Mouse (Mus musculus) limb, embryonic 14.5 days (tissue): Measurements from ENCODE around the gene Alkbh7. TPM values are rescaled to one million over a fixed set of nuclear protein-coding genes. Genes with fewer than 3 reads are reported as not detected.
A peak's percentile ranks its signal among the peaks of the same experiment; 100 is the strongest.

ENCODE experiments used
- ATAC-seq: fragments of 200-750 bp; cut with Nextera tagmentation; 2 replicates; pipeline ENCODE4 v1.8.0; 2017; ENCODE audit warnings: low read depth, moderate number of reproducible peaks, moderate TSS enrichment; ENCODE audit not compliant: low FRiP score
- DNase-seq: peaks from one replicate; pipeline ENCODE4 v3.0.0-alpha.2; 2015; ENCODE audit warnings: low spot score
- H3K27ac ChIP-seq: fragments of 300-500 bp; sonication (generic); replicated peaks from 2 replicates; pipeline ENCODE4 v1.5.1; 2014; ENCODE audit warnings: low read depth, mild to moderate bottlenecking, low read length, moderate library complexity, mixed read lengths
- H3K27me3 ChIP-seq: fragments of 300-500 bp; sonication (generic); 2 replicates; pipeline ENCODE4 v1.6.1; 2014; ENCODE audit warnings: low read length, mixed read lengths; ENCODE audit not compliant: control insufficient read depth, insufficient read depth
- H3K36me3 ChIP-seq: fragments of 300-500 bp; sonication (generic); 2 replicates; pipeline ENCODE4 v1.6.1; 2014; ENCODE audit warnings: mild to moderate bottlenecking, low read length, moderate library complexity, mixed read lengths; ENCODE audit not compliant: control insufficient read depth, insufficient read depth
- H3K4me1 ChIP-seq: fragments of 300-500 bp; sonication (generic); 2 replicates; pipeline ENCODE4 v1.6.1; 2014; ENCODE audit warnings: antibody characterized with exemption, low read length, mixed read lengths; ENCODE audit not compliant: control insufficient read depth, insufficient read depth
- H3K4me2 ChIP-seq: fragments of 300-500 bp; sonication (generic); replicated peaks from 2 replicates; pipeline ENCODE4 v1.6.1; 2014; ENCODE audit warnings: low read depth, mild to moderate bottlenecking, low read length, moderate library complexity; ENCODE audit not compliant: severe bottlenecking
- H3K4me3 ChIP-seq: fragments of 300-500 bp; sonication (generic); replicated peaks from 2 replicates; pipeline ENCODE4 v1.5.1; 2014; ENCODE audit warnings: low read length
- H3K9ac ChIP-seq: fragments of 300-500 bp; sonication (generic); 2 replicates; pipeline ENCODE4 v1.6.1; 2014; ENCODE audit warnings: mild to moderate bottlenecking, low read depth, low read length, moderate library complexity; ENCODE audit not compliant: severe bottlenecking
- H3K9me3 ChIP-seq: fragments of 300-500 bp; sonication (generic); 2 replicates; pipeline ENCODE4 v1.6.1; 2016; ENCODE audit warnings: low read length; ENCODE audit not compliant: control insufficient read depth
- POLR2A ChIP-seq: fragments of 200-500 bp; IDR thresholded peaks from 2 replicates; pipeline ENCODE4 v1.8.0; 2012; ENCODE audit warnings: inconsistent platforms, mild to moderate bottlenecking, moderate library complexity, borderline replicate concordance; ENCODE audit not compliant: insufficient read depth, insufficient read length; ENCODE audit errors: extremely low read depth
- WGBS: fragments of 180-500 bp; shearing (Covaris S2); extraction: QIAGEN DNeasy Blood & Tissue Kit; methylation state at CpG from one replicate; pipeline ENCODE4 v1.1.7; 2014; 5-methylcytosine and 5-hydroxymethylcytosine counted together
- polyA plus RNA-seq, 2 experiments: library from polyadenylated mRNA; depleted of rRNA in 1 of 2; stranded (reverse) in 1 of 2; unstranded in 1 of 2; fragments of >200 nt; fragmentation: Nextera tagmentation in 1 of 2; extraction: Ambion mirVana in 1 of 2; gene quantifications; 2 replicates each; pipeline versions ENCODE4 v1.2.1 to v1.2.3; 2012 to 2014

Alkbh7 gene
- polyA plus RNA-seq, 2 experiments = 25.1 to 40.6 TPM

DNA sequence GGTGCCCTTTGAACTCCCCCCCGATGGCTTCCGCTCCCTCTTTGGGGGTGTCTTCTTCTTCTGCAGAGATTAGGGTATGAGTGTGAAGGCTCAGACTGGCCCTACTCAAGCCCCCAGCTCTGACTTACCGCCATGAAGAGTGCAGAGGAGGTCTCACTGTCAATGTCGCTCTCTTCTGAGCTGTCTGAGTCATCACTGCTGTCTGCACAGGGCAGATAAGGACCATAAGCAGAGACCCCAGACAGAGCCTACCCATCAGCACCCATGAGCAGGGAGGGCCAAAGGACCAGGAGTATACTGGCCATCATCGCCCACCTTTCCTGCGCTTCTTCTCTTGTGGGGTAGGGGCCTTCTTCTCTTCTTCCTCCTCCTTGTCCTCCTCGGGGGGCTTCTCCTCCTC is 6.9 kb downstream of the Alkbh7 start:
- Histone ChIP-seq H3K4me1 (no peaks in the 10 kb centered on the region), H3K27ac (no peak overlapping the region), H3K9me3 (no peaks in the 10 kb centered on the region), H3K4me3 (no peak overlapping the region), H3K36me3 (peaks cover 71% of the 10 kb centered on the region), H3K27me3 (no peaks in the 10 kb centered on the region), H3K9ac (no peak overlapping the region), H3K4me2 (no peak overlapping the region)
- 91% methylated on average over 7 of the region's 7 CpGs for WGBS
- no peak for TF ChIP-seq POLR2A
- DNase-seq = no peak
- no peak for ATAC-seq

DNA sequence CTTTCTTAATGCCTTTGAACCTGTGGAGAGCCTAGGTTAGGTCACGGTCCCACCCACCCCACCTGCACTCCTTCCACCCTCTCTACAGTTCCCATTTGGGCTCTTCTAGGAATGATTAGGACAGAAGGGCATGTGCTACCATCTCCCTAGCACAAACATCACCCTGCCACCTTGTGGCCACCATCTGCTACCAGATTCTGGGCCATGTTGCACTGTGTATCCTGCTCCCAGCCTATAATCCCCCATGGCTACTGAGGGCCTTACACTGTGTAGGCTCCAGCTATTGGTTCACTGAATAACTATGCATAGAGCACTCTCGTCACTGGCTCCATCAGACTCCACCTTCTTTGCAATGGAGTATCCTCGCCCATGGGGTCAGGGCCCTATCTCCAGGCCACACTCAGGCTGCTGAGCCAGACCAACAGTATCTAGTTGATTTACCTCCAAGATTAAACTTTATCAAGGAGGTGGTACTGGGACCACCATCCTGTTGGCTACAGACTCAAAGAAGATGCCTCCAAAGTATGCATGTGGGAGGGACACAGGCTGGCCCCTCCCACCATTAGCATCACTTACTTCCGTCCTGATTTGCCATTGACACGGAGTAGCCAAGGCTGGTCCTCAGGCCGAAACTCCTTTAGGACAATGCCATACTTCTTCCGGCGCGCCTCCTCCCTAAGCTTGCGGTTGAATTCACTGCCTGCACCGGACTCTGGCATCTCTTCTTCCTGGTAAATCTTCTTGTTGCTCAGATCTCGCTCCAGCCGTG is 10.2 kb downstream of the Alkbh7 start:
- Histone ChIP-seq H3K4me3 (no peak overlapping the region), H3K36me3 (peaks cover 62% of the 10 kb centered on the region), H3K9ac (no peak overlapping the region), H3K4me1 (peaks cover 7% of the 10 kb centered on the region), H3K4me2 (no peak overlapping the region), H3K9me3 (no peaks in the 10 kb centered on the region), H3K27ac (no peak overlapping the region), H3K27me3 (no peaks in the 10 kb centered on the region)
- 91% methylated on average over 13 of the region's 13 CpGs for WGBS
- TF ChIP-seq POLR2A = no peak
- DNase-seq (no peak), ATAC-seq (no peak)

DNA sequence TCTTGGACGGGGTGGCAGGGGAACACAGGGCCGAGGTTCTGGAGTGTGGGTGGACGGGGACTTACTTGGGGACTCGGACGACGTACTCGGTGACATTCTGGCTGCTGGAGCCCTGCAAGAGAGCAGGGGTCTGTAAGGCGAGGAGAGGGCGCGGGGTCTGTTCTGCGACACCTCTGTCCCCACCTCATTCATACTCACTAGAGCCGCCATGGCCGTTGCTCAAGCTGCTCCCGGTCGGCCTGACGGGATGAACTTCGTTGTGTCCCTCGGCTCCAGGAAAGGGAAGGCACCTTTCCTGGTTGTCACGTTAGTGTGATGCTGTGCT is 13.7 kb downstream of the Alkbh7 start:
- no peaks in the 10 kb centered on the region for H3K27me3 ChIP-seq
- ATAC-seq (peak; percentile 38), DNase-seq (no peak)
- H3K4me1 ChIP-seq = peaks cover 7% of the 10 kb centered on the region
- TF ChIP-seq POLR2A = no peak
- 0 out of 2 replicates have a peak overlapping the region, but pooled peaks have one; percentile 33 for H3K27ac ChIP-seq
- H3K4me3 ChIP-seq = peak overlapping the region; percentile 75
- H3K9ac ChIP-seq = peak overlapping the region; percentile 75
- WGBS = 1% methylated on average over 19 of the region's 19 CpGs
- H3K36me3 ChIP-seq = peaks cover 30% of the 10 kb centered on the region
- no peaks in the 10 kb centered on the region for H3K9me3 ChIP-seq
- H3K4me2 ChIP-seq = peak overlapping the region; percentile 83

DNA sequence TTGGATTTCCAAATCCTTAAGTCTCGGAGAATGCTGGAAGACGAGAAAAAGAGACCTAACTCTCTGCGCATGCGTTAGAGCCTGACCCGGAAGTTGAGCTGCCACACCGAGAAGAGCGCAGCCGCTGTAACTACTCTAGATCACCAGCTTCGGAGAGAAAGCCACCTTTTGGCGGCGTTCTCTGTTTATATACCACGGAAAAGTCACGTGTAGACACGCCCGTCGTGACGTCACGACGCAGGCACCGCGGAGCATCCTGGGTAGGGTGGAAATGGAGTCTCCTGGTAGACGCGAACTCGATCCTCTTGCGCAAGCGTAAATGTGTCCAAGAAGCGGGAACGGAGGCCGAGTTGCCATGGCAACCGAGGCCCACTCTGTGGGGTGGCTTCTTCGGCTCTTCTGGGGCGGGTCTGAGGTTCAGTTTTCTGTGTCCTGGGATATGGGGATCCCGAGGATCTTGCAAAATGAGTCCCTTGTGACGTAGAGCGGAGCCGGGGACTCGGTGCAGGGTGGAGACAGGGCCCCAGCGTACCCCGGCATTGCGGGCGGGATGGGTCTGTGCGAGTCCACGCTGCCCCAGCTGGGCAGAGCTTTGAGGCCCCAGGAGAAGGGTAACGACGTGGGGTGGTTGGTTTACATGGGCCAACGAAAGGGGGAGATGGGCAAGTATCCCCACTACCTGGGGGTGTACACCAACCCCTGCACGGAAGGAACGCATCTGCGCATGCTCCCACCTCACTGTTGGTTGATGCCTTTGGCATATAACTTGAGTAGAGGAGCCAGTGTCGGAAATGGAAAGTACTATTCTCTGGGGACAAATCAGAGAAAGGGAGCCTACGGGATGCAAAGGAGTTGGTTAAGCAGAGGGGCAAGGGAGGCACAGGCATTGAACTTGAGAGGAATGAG is 14.3 kb downstream of the Alkbh7 start, which contains the start of the genes Gtf2f1 and Gm17949:
Gene Gtf2f1, minus strand, starts transcription at position 53 of the 906 bp plus-strand sequence.
Gene Gm17949, plus strand, starts transcription at position 234 of the 906 bp plus-strand sequence.
- WGBS = under 1% methylated on average over 51 of the region's 51 CpGs
- peak within 1 kb of the TSS; percentile 91 for H3K27ac ChIP-seq
- peak; percentile 94 for ATAC-seq
- H3K9me3 ChIP-seq = no peaks in the 10 kb centered on the region
- H3K36me3 ChIP-seq = peaks cover 25% of the 10 kb centered on the region
- H3K4me3 ChIP-seq = peak within 1 kb of the TSS; percentile 75
- H3K9ac ChIP-seq = peak within 1 kb of the TSS; percentile 75
- peak within 1 kb of the TSS; percentile 83 for H3K4me2 ChIP-seq
- H3K27me3 ChIP-seq = no peaks in the 10 kb centered on the region
- peak; percentile 98 for DNase-seq
- H3K4me1 ChIP-seq = peaks cover 7% of the 10 kb centered on the region
- peak; percentile 100; the same call in 1 of the 2 replicates for TF ChIP-seq POLR2A

DNA sequence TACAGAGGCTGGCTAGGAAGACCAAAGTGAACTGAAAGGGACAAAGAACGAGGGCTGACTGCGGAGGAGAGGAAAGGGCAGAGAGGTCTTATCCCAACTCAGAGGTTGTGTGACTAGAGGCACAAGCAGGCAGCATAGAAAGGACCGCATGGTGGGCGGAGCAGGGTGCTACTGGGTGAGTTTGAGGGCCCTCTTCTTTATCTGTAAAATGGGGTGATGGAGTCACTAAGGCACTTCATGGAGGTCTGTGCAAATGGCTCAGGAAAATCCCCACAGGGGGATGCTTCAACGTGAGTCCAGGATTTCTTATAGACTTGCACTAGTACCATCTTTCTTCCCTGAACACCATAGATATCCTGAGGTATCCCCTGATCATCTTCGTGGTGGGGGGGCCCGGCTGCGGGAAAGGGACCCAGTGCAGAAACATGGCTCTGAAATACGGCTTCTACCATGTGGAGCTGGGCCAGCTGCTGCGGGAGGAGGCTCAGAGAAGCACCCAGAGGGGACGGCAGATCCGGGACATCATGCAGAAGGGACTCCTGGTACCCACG is 15.2 kb downstream of the Alkbh7 start:
- ATAC-seq (no peak), DNase-seq (no peak)
- TF ChIP-seq POLR2A = no peak
- Histone ChIP-seq H3K4me2 (peak overlapping the region; percentile 79), H3K9me3 (no peaks in the 10 kb centered on the region), H3K4me1 (peaks cover 7% of the 10 kb centered on the region), H3K27me3 (no peaks in the 10 kb centered on the region), H3K36me3 (peaks cover 16% of the 10 kb centered on the region), H3K9ac (no peak overlapping the region), H3K27ac (peak overlapping the region; percentile 91), H3K4me3 (peak overlapping the region; percentile 75)
- 80% methylated on average over 13 of the region's 13 CpGs for WGBS
